Mouse (Mus musculus): Measurements from ENCODE around the gene Foxo3.

The Foxo3 gene

GRCm38 (mm10) chr10:42251203-42251602 is 25.4 kb downstream of the Foxo3 start:
- DNase-seq (ENCODE audit: extremely low spot score), result peak; percentile 19

- no peak for DNase-seq (ENCODE audit: extremely low spot score)
These were observed 26.6 kb downstream of the Foxo3 start for GRCm38 (mm10) chr10:42249965-42250364.

- no peak for DNase-seq (ENCODE audit: extremely low spot score)
These were observed 27.9 kb downstream of the Foxo3 start for GRCm38 (mm10) chr10:42248644-42249043.

- DNase-seq (ENCODE audit: extremely low spot score), result no peak
These were observed 28.4 kb downstream of the Foxo3 start for GRCm38 (mm10) chr10:42248156-42248555.

GRCm38 (mm10) chr10:42247125-42247816 is 29.3 kb downstream of the Foxo3 start:
- no peak for DNase-seq (ENCODE audit: extremely low spot score)

- no peak for DNase-seq (ENCODE audit: extremely low spot score)
These were observed 30.1 kb downstream of the Foxo3 start for GRCm38 (mm10) chr10:42246483-42246882.

- DNase-seq (ENCODE audit: extremely low spot score), result no peak
These were observed 30.9 kb downstream of the Foxo3 start for GRCm38 (mm10) chr10:42245636-42246035.

- DNase-seq (ENCODE audit: extremely low spot score), result no peak
These were observed 31.3 kb downstream of the Foxo3 start for GRCm38 (mm10) chr10:42245256-42245601.

- DNase-seq (ENCODE audit: extremely low spot score), result no peak
These were observed 31.9 kb downstream of the Foxo3 start for GRCm38 (mm10) chr10:42244420-42245255.

- no peak for DNase-seq (ENCODE audit: extremely low spot score)
These were observed 32.6 kb downstream of the Foxo3 start for GRCm38 (mm10) chr10:42243925-42244324.

- DNase-seq (ENCODE audit: extremely low spot score), result no peak
These were observed 34.1 kb downstream of the Foxo3 start for GRCm38 (mm10) chr10:42242484-42242883.

- DNase-seq (ENCODE audit: extremely low spot score), result no peak
These were observed 34.8 kb downstream of the Foxo3 start for GRCm38 (mm10) chr10:42241775-42242174.

GRCm38 (mm10) chr10:42239810-42240111 is 36.8 kb downstream of the Foxo3 start:
- DNase-seq (ENCODE audit: extremely low spot score), result no peak

GRCm38 (mm10) chr10:42238923-42239809 is 37.4 kb downstream of the Foxo3 start:
- DNase-seq (ENCODE audit: extremely low spot score), result no peak

- no peak for DNase-seq (ENCODE audit: extremely low spot score)
These were observed 38.3 kb downstream of the Foxo3 start for GRCm38 (mm10) chr10:42238296-42238695.

- DNase-seq (ENCODE audit: extremely low spot score), result no peak
These were observed 39.0 kb downstream of the Foxo3 start for GRCm38 (mm10) chr10:42237556-42237955.

GRCm38 (mm10) chr10:42235321-42235720 is 41.2 kb downstream of the Foxo3 start:
- no peak for DNase-seq (ENCODE audit: extremely low spot score)

GRCm38 (mm10) chr10:42232977-42233376 is 43.6 kb downstream of the Foxo3 start:
- DNase-seq (ENCODE audit: extremely low spot score), result no peak

GRCm38 (mm10) chr10:42231847-42232246 is 44.7 kb downstream of the Foxo3 start:
- DNase-seq (ENCODE audit: extremely low spot score), result no peak

- DNase-seq (ENCODE audit: extremely low spot score), result no peak
These were observed 45.4 kb downstream of the Foxo3 start for GRCm38 (mm10) chr10:42231100-42231541.

GRCm38 (mm10) chr10:42230471-42231099 is 46.0 kb downstream of the Foxo3 start:
- no peak for DNase-seq (ENCODE audit: extremely low spot score)

GRCm38 (mm10) chr10:42227751-42228241 is 48.8 kb downstream of the Foxo3 start:
- DNase-seq (ENCODE audit: extremely low spot score), result no peak

Measured in embryo, embryonic 9.5 days (tissue).